Comparison of ENCODE assay signal across 17 mouse cellular contexts in the genomic region with DNA sequence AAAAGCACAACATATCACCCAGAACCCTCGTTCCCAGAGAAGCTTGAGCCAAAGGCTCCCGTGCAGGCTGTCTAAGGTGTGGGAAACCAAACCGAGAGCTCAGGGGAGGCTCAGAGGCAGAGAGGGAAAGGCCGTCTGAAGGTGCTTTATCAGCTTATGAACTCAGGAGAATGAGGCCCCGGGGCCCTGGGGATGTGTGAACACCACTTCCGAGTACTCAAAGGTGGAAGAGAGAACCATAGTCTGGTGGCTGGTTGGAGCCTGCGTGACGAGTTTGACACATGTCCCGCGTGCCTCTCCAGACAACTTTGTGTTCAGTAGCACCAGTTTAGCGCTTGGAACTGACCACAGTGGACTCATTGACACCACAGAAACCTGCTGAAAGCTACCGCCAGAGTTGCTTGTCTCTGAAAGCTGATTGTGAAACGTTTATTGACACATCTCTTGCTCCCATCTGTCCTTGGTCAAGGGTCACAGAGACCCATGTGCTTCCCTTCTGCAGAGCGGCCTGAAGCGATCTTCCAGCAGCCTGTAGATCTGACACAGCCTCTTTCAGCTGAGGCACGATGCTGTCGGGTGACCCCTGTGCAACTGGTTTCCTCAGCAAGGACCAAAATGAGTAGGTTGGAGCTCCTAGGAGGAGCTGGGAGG. TPM values are rescaled to one million over a fixed set of nuclear protein-coding genes. Genes with fewer than 3 reads are reported as not detected.
DNase-seq lines count a peak whose midpoint lies in the region; ATAC-seq lines count a peak whose summit lies in the region.
"Had no signal": no experiment of that assay in that cellular context is flagged by ENCODE, and none has a peak within 500 bp of the region (broad histone marks: within the 10 kb centered on the region; RNA-seq: fewer than 3 reads in every experiment).

No protein-coding gene starts in this region.

- DNase-seq in heart, postnatal 25 days (ENCODE audit: low spot score) = no peak
- peak; percentile 3 for DNase-seq in 416B (ENCODE audit: low read depth)
- peak; percentile 26 for DNase-seq in ZHBTc4 (ENCODE audit: low read depth, low spot score)
- no peak for DNase-seq in liver, embryonic 13.5 days
- no peak for DNase-seq in spleen, adult 12 weeks (ENCODE audit: low spot score)
- no peak for DNase-seq in kidney, postnatal 14 days
- no peak for DNase-seq in cerebellum, adult 11 months
- DNase-seq: cerebellum, postnatal 36 days; kidney, adult 8-10 months; left cerebral cortex, postnatal 4 days; midbrain, embryonic 14.5 days; right cerebral cortex, postnatal 25 days; thymus, adult 2 months had no signal

- WGBS in heart, embryonic 12.5 days = 53% methylated on average over 17 of the region's 17 CpGs
- WGBS in liver, embryonic 13.5 days (ENCODE audit: insufficient replicate concordance) = 49% methylated on average over 17 of the region's 17 CpGs

- 0 out of 2 replicates have a peak, but pooled peaks cover 5% of the 10 kb centered on the region for H3K4me1 ChIP-seq in heart, embryonic 12.5 days (replicated peaks)
- no peaks in the 10 kb centered on the region for H3K4me1 ChIP-seq in liver, embryonic 13.5 days (replicated peaks)
- H3K4me1 ChIP-seq: forebrain, embryonic 10.5 days; hindbrain, embryonic 15.5 days had no signal

- 0 out of 2 replicates have a peak overlapping the region, but pooled peaks have one; percentile 14 for H3K4me2 ChIP-seq in heart, embryonic 12.5 days
- H3K4me2 ChIP-seq in liver, embryonic 13.5 days = no peak overlapping the region
- H3K4me2 ChIP-seq: hindbrain, embryonic 15.5 days had no signal

- no peak overlapping the region for H3K4me3 ChIP-seq in heart, embryonic 12.5 days
- H3K4me3 ChIP-seq in liver, embryonic 13.5 days (replicated peaks) = no peak overlapping the region
- H3K4me3 ChIP-seq: forebrain, embryonic 10.5 days; hindbrain, embryonic 15.5 days had no signal

- no peaks in the 10 kb centered on the region for H3K27me3 ChIP-seq in heart, embryonic 12.5 days (replicated peaks)
- H3K27me3 ChIP-seq in liver, embryonic 13.5 days = no peaks in the 10 kb centered on the region
- H3K27me3 ChIP-seq: hindbrain, embryonic 15.5 days had no signal

- no peak overlapping the region for H3K27ac ChIP-seq in heart, embryonic 12.5 days (ENCODE audit: poor library complexity, severe bottlenecking)
- peak overlapping the region; percentile 59 for H3K27ac ChIP-seq in liver, embryonic 13.5 days
- H3K27ac ChIP-seq: forebrain, embryonic 10.5 days; hindbrain, embryonic 15.5 days had no signal

- no peaks in the 10 kb centered on the region for H3K36me3 ChIP-seq in heart, embryonic 12.5 days
- no peaks in the 10 kb centered on the region for H3K36me3 ChIP-seq in liver, embryonic 13.5 days
- H3K36me3 ChIP-seq: forebrain, embryonic 10.5 days; hindbrain, embryonic 15.5 days had no signal

- H3K9ac ChIP-seq in heart, embryonic 12.5 days = no peak overlapping the region
- H3K9ac ChIP-seq in liver, embryonic 13.5 days = no peak overlapping the region
- H3K9ac ChIP-seq: hindbrain, embryonic 15.5 days had no signal

- ATAC-seq in heart, embryonic 12.5 days (ENCODE audit: insufficient number of reproducible peaks, low FRiP score) = no peak
- peak; percentile 79 for ATAC-seq in liver, embryonic 13.5 days (ENCODE audit: low read depth)

- 0 out of 2 replicates have a peak, but pooled peaks cover 4% of the 10 kb centered on the region for H3K9me3 ChIP-seq in heart, embryonic 12.5 days (replicated peaks)
- H3K9me3 ChIP-seq in liver, embryonic 13.5 days (replicated peaks) = no peaks in the 10 kb centered on the region
- H3K9me3 ChIP-seq: forebrain, embryonic 10.5 days; hindbrain, embryonic 15.5 days had no signal

- intact Hi-C loops in heart, postnatal 25 days (cut with DNase I) = no loop called here

RNA-seq across cellular contexts. Expression of a gene that starts 56.5 kb away (rescaled TPM):
- polyA plus RNA-seq in heart, embryonic 12.5 days (2016; fragmentation: Nextera tagmentation; extraction: Ambion mirVana) = 11.5 and 13.7 TPM in 2 replicates
- total RNA-seq in heart, postnatal 25 days (2021) = 1 to 10 TPM; 2.8 to 3.2 TPM
- polyA plus RNA-seq in liver, embryonic 13.5 days (2015; fragmentation: Nextera tagmentation; extraction: Ambion mirVana) = 1.4 and 1.7 TPM in 2 replicates
- total RNA-seq: MEL had no signal

Comparison
In these comparisons a context has a peak if more than half of its experiments do, and no peak if none do; other contexts are left out.
1. DNase-seq: peak in 416B (single experiment) and ZHBTc4 (single experiment); none in heart, postnatal 25 days (single experiment), liver, embryonic 13.5 days (single experiment), spleen, adult 12 weeks (single experiment), kidney, postnatal 14 days (single experiment) and cerebellum, adult 11 months (single experiment).